Comparison of ENCODE assay signal across 21 mouse cellular contexts in the genomic region with DNA sequence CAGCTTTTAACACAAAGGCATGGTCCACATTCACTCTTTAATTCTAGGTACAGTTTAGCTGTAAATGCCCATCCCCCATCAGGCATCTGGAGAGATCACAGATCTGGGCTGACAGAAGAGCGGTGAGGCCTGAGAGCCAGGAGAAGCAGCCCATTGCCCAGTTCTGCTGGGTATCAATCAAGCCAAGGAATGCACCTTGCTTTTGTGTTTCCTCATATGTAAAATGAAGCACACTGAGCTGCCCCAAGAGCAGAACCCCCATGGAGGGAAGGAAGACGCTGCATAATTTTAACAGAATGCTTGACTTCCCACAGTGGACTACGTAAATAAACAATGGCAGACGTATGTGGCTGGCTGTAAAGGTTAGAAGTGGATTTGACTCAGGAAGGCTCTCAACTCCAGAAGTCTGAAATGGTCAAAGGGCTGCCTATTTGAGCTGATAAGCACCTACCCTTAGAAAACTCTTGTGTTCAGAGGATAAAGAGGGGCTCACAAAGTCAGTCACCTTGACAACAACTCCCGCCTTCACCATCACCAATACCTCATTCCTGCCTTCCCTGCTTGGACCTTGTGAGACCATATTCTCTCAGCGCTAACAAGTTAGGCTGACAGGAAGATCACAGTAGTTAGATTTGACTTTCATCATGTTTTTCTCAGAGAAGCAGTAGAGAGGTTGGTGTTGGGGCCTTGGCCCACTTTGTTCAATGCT.
"Had no signal": no experiment of that assay in that cellular context is flagged by ENCODE, and none has a peak within 500 bp of the region (broad histone marks: within the 10 kb centered on the region; RNA-seq: fewer than 3 reads in every experiment).

No protein-coding gene starts in this region.

- H3K4me1 ChIP-seq: liver, embryonic 13.5 days had no signal

- H3K9me3 ChIP-seq: limb, embryonic 10.5 days; limb, embryonic 13.5 days; liver, embryonic 13.5 days; megakaryocyte, embryonic 14.5 days; midbrain, embryonic 10.5 days; midbrain, embryonic 13.5 days; neural tube, embryonic 13.5 days had no signal

- H3K27ac ChIP-seq: kidney, postnatal 0 days; limb, embryonic 10.5 days; limb, embryonic 13.5 days; liver, embryonic 13.5 days; midbrain, embryonic 10.5 days; midbrain, embryonic 13.5 days; neural tube, embryonic 13.5 days; stomach, postnatal 0 days had no signal

- H3K4me3 ChIP-seq: layer of hippocampus, adult 2 months; limb, embryonic 10.5 days; limb, embryonic 13.5 days; liver, embryonic 13.5 days; megakaryocyte, embryonic 14.5 days; midbrain, embryonic 10.5 days; midbrain, embryonic 13.5 days; myocyte; neural tube, embryonic 13.5 days had no signal

- DNase-seq: kidney, postnatal 25 days; layer of hippocampus, adult 9-11 months; liver; liver, embryonic 13.5 days; lung, embryonic 14.5 days; retina, postnatal 1 day; right cerebral cortex, postnatal 4 days; thymus, adult 2 months; thymus, postnatal 14 days; thymus, postnatal 4 days had no signal

- ATAC-seq: midbrain, embryonic 13.5 days; midbrain, embryonic 16.5 days had no signal

- H3K27me3 ChIP-seq: limb, embryonic 13.5 days; liver, embryonic 13.5 days; megakaryocyte, embryonic 14.5 days; midbrain, embryonic 13.5 days; neural tube, embryonic 13.5 days had no signal

- H3K36me3 ChIP-seq: liver, embryonic 13.5 days; midbrain, embryonic 13.5 days; neural tube, embryonic 13.5 days had no signal

- H3K9ac ChIP-seq: limb, embryonic 13.5 days; liver, embryonic 13.5 days; lung, embryonic 14.5 days; midbrain, embryonic 13.5 days; neural tube, embryonic 13.5 days had no signal

- H3K4me2 ChIP-seq: limb, embryonic 13.5 days; liver, embryonic 13.5 days; lung, embryonic 14.5 days; midbrain, embryonic 13.5 days; neural tube, embryonic 13.5 days had no signal
